Mouse (Mus musculus) bone marrow macrophage, adult 2 months (primary cell): ENCODE measurements around the gene Rab5c.

Experiments used
- CTCF ChIP-seq: IDR thresholded peaks from 2 replicates; pipeline ENCODE4 v1.5.1; 2012; ENCODE audit warnings: low read depth, mild to moderate bottlenecking, low read length, moderate library complexity
- POLR2A ChIP-seq: IDR thresholded peaks from 2 replicates; pipeline ENCODE4 v1.6.1; 2012; ENCODE audit warnings: mild to moderate bottlenecking, low read depth, low read length, borderline replicate concordance

- TF ChIP-seq CTCF (no peak), POLR2A (no peak)
These were observed at the start of gene Rab5c for GRCm38 (mm10) chr11:100738066-100738604.
